Mouse (Mus musculus) activated CD4-positive, CD25-positive, alpha-beta regulatory T cell, adult 9 weeks (primary cell): ENCODE results near the gene Uba3. TPM values are rescaled to one million over a fixed set of nuclear protein-coding genes. Genes with fewer than 3 reads are reported as not detected.

Experiments used
- polyA plus RNA-seq: library from polyadenylated mRNA; unstranded; fragments of 100-300 nt; shearing (Covaris generic); gene quantifications from one replicate; pipeline ENCODE4 v1.2.1, GENCODE M21; 2017

The Uba3 gene
- polyA plus RNA-seq: 46.0 TPM

DNA sequence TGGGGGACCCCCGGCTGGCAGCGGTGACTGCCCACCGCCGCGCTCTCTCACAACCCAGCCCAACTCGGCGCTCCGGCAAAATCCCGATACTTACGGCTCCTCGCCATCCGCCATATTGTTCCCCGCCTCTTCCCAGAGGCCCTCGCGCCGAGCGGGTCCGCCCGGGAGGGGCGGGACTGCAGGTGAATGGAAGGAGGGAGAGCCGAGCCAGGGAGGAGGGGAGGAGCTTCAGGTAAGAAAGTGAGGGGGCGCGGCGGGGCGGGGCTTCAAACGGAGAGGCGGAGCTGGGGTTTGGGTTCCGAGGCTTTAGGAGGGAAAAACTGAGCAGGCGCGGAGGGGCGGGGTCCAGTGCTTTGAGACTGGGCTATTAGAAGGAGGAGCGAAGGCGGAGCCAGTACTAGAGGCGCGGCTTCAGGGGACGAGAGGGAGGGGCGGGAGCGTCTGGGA is at the start of gene Uba3:
Gene Uba3, minus strand, starts transcription at position 209 of the 447 bp plus-strand sequence.

DNA sequence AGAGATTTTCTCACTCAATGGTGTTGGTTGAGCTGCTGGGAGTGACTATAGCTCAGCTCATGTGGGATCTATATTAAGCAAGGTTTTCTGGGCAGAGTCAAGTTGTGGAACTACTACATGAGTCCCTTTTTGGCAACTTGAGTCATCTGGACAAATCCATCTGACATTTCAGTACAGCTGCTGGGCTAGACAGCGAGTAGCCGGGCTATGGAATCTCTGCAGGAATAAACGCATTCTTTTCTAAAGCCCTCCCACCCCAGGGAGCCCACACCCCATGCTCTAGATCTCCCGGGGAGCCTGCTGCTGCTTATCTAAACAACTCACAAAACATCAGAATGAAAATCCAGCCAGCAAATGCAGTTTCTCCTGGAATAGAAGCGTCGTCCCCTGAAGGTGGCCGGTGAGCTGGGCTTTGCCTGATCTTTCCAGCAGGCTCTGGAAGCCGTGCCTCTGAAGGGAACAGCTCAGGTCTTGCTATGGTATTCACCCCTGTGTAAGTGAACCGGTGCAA is 47.3 kb upstream of the Uba3 start, which contains the start of gene Lmod3:
Gene Lmod3, minus strand, starts transcription at position 49 of the 511 bp plus-strand sequence.

DNA sequence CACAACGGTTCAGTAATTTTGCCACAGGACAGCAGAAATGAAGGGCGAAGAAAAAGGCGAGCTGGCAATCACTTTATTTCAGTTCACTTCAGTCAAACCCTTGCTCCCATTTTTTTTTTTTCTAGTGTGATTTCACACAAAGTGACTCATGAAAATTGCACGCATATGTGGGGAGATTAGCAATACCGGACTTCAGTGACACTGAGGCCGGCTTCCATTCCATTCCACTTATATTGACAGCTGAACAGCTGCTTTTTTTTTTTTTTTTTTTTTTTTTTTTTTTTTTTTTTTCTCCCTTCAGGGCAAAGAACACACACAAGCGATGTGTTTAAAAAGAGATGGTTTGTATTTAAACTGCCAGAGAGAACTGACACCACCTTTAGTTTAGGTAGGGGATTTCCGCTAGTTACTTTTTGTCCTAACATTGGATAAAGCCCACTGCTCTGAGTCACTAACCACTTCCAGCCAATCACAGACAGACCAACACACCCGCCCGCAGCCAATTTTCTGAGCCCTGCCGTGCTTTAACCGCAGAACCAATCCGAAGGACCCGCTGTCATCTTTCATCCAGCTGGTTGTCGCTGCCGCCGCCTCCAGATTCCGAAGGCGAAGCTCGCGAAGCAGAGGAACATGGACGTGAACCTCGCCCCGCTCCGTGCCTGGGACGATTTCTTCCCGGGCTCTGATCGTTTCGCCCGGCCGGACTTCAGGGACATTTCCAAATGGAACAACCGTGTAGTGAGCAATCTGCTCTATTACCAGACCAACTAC is 4.9 kb upstream of the Uba3 start, which contains the start of gene Arl6ip5:
Gene Arl6ip5, plus strand, starts transcription at position 499 of the 771 bp plus-strand sequence.

DNA sequence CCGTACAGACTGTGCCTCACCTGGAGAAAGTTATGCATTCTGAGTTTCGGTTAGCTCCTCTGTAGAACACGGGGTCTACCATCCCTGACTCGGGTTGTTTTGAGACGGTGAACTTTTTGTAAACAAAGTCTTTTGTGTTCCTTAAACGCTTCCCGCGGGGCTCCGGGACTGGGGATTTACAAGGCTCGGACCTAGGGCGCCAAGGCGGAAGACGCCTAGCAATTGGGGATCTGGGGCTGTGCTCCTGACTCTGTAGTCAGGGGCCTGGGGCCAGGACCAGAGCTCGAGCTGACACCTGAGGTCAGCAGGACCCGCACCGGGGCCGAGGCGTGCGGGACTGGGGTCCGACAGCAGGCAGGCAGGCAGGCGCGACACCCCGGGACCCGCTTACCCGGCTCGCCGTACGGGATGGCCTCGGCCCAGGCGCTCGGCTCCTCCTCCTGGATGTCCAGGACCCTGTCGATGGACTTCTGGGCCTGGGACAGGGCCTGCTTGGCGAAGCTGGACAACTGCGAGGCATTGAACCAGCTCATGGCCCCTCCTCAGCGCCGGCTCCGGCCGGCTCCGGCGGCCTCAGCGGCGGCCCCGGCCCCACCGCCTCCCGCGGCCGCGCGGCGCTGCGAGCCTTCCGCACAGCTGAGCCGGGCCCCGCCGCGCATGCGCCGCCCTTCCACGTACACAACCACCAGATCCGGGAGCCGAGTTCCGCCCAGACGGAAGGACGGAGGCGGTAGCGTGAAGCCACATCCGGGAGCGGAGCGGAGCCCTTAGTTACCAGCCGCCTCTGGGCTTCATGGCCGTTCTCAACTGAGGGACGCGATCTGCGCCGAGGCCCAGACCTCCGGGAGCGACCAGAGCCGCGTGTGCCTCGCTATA is 26.7 kb downstream of the Uba3 start, which contains the start of gene Tmf1:
Gene Tmf1, minus strand, starts transcription at position 632 of the 876 bp plus-strand sequence.

DNA sequence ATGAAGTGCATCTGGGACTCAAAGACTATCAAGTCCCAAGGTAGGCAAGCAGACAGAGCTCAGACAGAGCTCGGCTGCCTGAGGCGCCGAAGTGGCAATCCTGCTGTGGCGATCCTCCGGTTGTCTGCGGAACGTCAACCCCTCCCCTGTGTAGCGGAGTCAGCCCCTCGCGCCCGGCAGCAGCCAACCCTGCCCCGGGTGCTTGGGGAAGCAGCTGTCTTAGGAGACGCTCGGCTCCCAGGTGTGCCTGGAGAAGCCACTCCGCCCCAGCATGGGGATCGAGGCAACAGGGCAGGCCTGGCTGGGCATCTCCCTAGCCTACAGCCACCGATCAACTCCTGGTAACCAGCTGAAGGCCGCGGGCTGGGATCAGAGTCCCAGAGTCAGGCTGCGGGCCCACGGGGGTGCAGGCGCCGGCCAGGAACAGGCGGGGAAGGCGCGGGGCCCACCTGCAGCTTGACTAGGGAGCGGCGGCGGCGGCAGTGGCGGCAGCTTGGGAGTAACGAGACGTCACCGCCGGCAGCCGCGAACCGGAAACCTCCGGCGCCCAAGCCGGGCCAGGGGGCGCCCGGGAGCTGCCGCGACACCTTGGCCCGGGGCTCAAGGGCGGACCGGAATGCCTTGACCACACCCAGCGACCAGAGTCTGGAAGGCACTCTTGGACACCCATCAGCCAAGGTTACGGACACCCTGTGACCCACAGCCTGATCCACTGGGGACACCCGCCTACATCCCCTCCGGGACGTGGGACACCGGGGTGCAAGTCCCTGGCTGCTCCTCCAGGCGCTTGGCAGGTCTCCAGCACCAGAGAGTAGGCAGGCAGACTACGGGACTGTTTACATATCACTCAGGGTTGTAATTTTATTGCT is 56.8 kb downstream of the Uba3 start, which contains the start of gene Eogt:
Gene Eogt, minus strand, starts transcription at position 800 of the 869 bp plus-strand sequence.

Other genes with a start within 250 kb of the Uba3 start
- gene Fam19a4, start 145.2 kb downstream of the Uba3 start, polyA plus RNA-seq: not detected
- gene Eogt, start 56.5 kb downstream of the Uba3 start, polyA plus RNA-seq: 19.1 TPM
- 8.1 TPM for gene Tmf1, start 26.5 kb downstream of the Uba3 start, polyA plus RNA-seq
- gene Arl6ip5, start 5.0 kb upstream of the Uba3 start, polyA plus RNA-seq: 231 TPM
- not detected for gene Lmod3, start 47.1 kb upstream of the Uba3 start, polyA plus RNA-seq